Mouse (Mus musculus): ENCODE results near the gene C1galt1c1. TPM values are rescaled to one million over a fixed set of nuclear protein-coding genes. Genes with fewer than 3 reads are reported as not detected.

Gene C1galt1c1
- polyA plus RNA-seq, 1 experiment from 2014 or later = 33.5 TPM

DNA sequence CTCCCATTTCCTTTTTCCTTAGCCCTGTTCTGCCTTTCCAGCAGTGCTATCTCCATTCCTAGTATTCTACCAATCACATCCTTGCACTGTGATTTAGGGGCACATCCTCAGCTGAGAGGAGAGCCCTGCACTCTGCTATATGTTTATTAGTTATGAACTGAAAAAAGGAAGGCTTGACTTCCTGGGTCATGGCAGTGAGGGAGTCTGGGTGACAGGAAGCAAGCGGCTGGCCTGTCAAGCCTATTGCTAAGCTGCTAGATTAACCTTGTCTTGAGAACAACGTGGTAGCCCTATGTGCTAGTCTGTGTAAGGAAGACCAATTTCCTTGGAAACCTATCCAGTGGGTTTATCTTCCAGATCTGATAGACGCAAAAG lies 33.9 kb downstream of the C1galt1c1 start:
- Histone ChIP-seq H3K9me3 (replicated peaks) (no peaks in the 10 kb centered on the region), H3K4me2 (peak overlapping the region; percentile 56), H3K27me3 (replicated peaks) (no peaks in the 10 kb centered on the region), H3K36me3 (no peaks in the 10 kb centered on the region), H3K4me3 (replicated peaks) (peak overlapping the region; percentile 51), H3K9ac (replicated peaks) (peak overlapping the region; percentile 59), H3K27ac (replicated peaks) (peak overlapping the region; percentile 84), H3K4me1 (no peaks in the 10 kb centered on the region)
- WGBS = 17% methylated on average over 3 of the region's 3 CpGs
- ATAC-seq (ENCODE audit: low FRiP score) = peak; percentile 87

- H3K4me3 ChIP-seq (replicated peaks) = peak within 1 kb of the TSS; percentile 51
- peak within 1 kb of the TSS; percentile 56 for H3K4me2 ChIP-seq
- no peaks in the 10 kb centered on the region for H3K4me1 ChIP-seq
- H3K36me3 ChIP-seq = no peaks in the 10 kb centered on the region
- 18% methylated on average over 26 of the region's 26 CpGs for WGBS
- no peaks in the 10 kb centered on the region for H3K9me3 ChIP-seq (replicated peaks)
- H3K27me3 ChIP-seq (replicated peaks) = no peaks in the 10 kb centered on the region
- ATAC-seq (ENCODE audit: low FRiP score) = peak; percentile 95
- peak within 1 kb of the TSS; percentile 84 for H3K27ac ChIP-seq (replicated peaks)
- peak within 1 kb of the TSS; percentile 59 for H3K9ac ChIP-seq (replicated peaks)
Observed at GRCm38 (mm10) chrX:38600177-38600994, 34.5 kb downstream of the C1galt1c1 start, which contains the start of gene Mcts1. Gene Mcts1 (plus strand): TSS chrX:38600578.

GRCm38 (mm10) chrX:38593180-38593889 lies 41.6 kb downstream of the C1galt1c1 start:
- Histone ChIP-seq H3K4me2 (no peak overlapping the region), H3K9ac (replicated peaks) (no peak overlapping the region), H3K27ac (replicated peaks) (no peak overlapping the region), H3K36me3 (no peaks in the 10 kb centered on the region), H3K27me3 (replicated peaks) (no peaks in the 10 kb centered on the region), H3K4me1 (no peaks in the 10 kb centered on the region), H3K4me3 (replicated peaks) (no peak overlapping the region), H3K9me3 (replicated peaks) (no peaks in the 10 kb centered on the region)
- WGBS = 52% methylated on average over 5 of the region's 5 CpGs
- no peak for ATAC-seq (ENCODE audit: low FRiP score)

DNA sequence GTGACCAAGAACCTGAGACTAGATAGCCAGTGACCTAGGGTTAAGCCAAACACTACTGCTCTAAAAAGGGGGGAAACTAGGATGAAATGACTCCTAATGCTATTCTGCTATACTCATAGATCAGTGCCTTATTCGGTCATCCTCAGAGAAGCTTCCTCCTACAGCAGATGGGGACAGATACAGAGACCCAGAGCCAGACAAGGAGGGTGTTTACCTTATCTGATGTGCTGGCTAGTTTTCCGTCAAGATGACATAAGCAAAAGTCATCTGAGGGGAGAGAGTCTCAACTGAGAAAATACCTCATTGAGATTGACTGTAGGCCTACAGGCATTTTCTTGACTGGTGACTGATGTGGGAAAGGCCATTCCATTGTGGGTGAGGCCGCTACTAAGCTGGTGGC lies 43.1 kb downstream of the C1galt1c1 start:
- H3K27ac ChIP-seq (replicated peaks) = no peak overlapping the region
- H3K36me3 ChIP-seq = no peaks in the 10 kb centered on the region
- no peaks in the 10 kb centered on the region for H3K9me3 ChIP-seq (replicated peaks)
- no peak for ATAC-seq (ENCODE audit: low FRiP score)
- H3K4me1 ChIP-seq = no peaks in the 10 kb centered on the region
- H3K4me3 ChIP-seq (replicated peaks) = no peak overlapping the region
- H3K9ac ChIP-seq (replicated peaks) = no peak overlapping the region
- 90% methylated on average over 3 of the region's 3 CpGs for WGBS
- no peaks in the 10 kb centered on the region for H3K27me3 ChIP-seq (replicated peaks)
- H3K4me2 ChIP-seq = no peak overlapping the region

GRCm38 (mm10) chrX:38589827-38590226 lies 45.1 kb downstream of the C1galt1c1 start:
- ATAC-seq (ENCODE audit: low FRiP score) = no peak
- WGBS = 38% methylated on average over 4 of the region's 4 CpGs
- Histone ChIP-seq H3K36me3 (no peaks in the 10 kb centered on the region), H3K27me3 (replicated peaks) (no peaks in the 10 kb centered on the region), H3K4me2 (no peak overlapping the region), H3K9me3 (replicated peaks) (no peaks in the 10 kb centered on the region), H3K27ac (replicated peaks) (no peak overlapping the region), H3K4me3 (replicated peaks) (no peak overlapping the region), H3K9ac (replicated peaks) (no peak overlapping the region), H3K4me1 (no peaks in the 10 kb centered on the region)

DNA sequence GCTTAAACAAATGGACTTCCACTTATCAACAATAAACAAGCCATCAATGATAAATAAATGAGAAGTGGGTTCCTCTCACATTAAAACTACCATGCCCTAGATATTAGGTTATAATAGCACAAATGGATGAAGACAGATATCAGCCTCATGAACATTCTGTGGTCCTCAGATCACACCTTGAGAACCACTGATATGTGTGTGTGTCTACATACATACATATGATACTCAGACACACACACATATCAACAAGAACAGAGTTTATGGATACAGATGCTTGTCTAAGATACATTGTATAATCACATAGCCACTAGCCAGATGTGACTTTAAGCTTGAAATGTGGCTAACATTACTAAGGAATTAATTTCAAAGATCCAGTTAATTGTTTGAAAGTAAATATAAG lies 51.6 kb downstream of the C1galt1c1 start:
- no peaks in the 10 kb centered on the region for H3K9me3 ChIP-seq (replicated peaks)
- H3K4me2 ChIP-seq = no peak overlapping the region
- H3K4me3 ChIP-seq (replicated peaks) = no peak overlapping the region
- no peaks in the 10 kb centered on the region for H3K4me1 ChIP-seq
- H3K27ac ChIP-seq (replicated peaks) = no peak overlapping the region
- no peaks in the 10 kb centered on the region for H3K36me3 ChIP-seq
- no peaks in the 10 kb centered on the region for H3K27me3 ChIP-seq (replicated peaks)
- no peak overlapping the region for H3K9ac ChIP-seq (replicated peaks)
- no peak for ATAC-seq (ENCODE audit: low FRiP score)

DNA sequence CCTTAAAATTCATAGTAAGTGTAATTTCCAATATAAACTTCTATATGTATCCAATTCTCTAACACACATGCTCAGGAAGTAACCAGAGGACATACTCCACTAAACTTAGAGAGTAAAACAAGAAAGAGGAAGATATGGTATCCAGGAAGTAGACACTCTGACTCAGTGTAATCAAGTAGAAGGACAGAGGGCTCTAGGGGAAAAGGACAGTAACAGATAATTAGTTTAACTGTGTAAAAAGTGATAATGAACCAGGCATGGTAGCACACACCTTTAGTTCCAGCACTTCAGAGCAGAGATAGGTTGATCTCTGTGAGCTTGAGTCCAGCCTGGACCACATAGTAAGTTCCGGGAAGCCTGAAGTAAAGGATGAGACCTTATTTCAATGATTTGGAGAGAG lies 53.7 kb downstream of the C1galt1c1 start:
- H3K9me3 ChIP-seq (replicated peaks) = no peaks in the 10 kb centered on the region
- H3K36me3 ChIP-seq = no peaks in the 10 kb centered on the region
- no peak overlapping the region for H3K4me2 ChIP-seq
- H3K27me3 ChIP-seq (replicated peaks) = no peaks in the 10 kb centered on the region
- no peak overlapping the region for H3K4me3 ChIP-seq (replicated peaks)
- ATAC-seq (ENCODE audit: low FRiP score) = no peak
- H3K27ac ChIP-seq (replicated peaks) = no peak overlapping the region
- 95% methylated on average over 1 of the region's 1 CpGs for WGBS
- no peaks in the 10 kb centered on the region for H3K4me1 ChIP-seq
- H3K9ac ChIP-seq (replicated peaks) = no peak overlapping the region

Other genes starting within 250 kb of the C1galt1c1 start
- 58.6 and 101 TPM in 2 replicates for gene Lamp2, start 178.6 kb downstream of the C1galt1c1 start, polyA plus RNA-seq (2015; fragmentation: Nextera tagmentation; extraction: Ambion mirVana)
- gene Cul4b, start 58.9 kb downstream of the C1galt1c1 start, polyA plus RNA-seq (2015; fragmentation: Nextera tagmentation; extraction: Ambion mirVana) = 15.6 and 18.7 TPM in 2 replicates
- 187 and 223 TPM in 2 replicates for gene Mcts1, start 34.5 kb downstream of the C1galt1c1 start, polyA plus RNA-seq (2015; fragmentation: Nextera tagmentation; extraction: Ambion mirVana)
- 0.23 TPM in 1 of 2 replicates, not detected in the other for gene 6030498E09Rik, start 137.6 kb upstream of the C1galt1c1 start, polyA plus RNA-seq (2015; fragmentation: Nextera tagmentation; extraction: Ambion mirVana)

Data from neural tube, embryonic 15.5 days (tissue).